Mouse (Mus musculus): ENCODE measurements around the gene Gm20388. TPM values are rescaled to one million over a fixed set of nuclear protein-coding genes. Genes with fewer than 3 reads are reported as not detected.

Gm20388 gene
- polyA plus RNA-seq, 1 experiment from 2014 or later, result not detected

DNA sequence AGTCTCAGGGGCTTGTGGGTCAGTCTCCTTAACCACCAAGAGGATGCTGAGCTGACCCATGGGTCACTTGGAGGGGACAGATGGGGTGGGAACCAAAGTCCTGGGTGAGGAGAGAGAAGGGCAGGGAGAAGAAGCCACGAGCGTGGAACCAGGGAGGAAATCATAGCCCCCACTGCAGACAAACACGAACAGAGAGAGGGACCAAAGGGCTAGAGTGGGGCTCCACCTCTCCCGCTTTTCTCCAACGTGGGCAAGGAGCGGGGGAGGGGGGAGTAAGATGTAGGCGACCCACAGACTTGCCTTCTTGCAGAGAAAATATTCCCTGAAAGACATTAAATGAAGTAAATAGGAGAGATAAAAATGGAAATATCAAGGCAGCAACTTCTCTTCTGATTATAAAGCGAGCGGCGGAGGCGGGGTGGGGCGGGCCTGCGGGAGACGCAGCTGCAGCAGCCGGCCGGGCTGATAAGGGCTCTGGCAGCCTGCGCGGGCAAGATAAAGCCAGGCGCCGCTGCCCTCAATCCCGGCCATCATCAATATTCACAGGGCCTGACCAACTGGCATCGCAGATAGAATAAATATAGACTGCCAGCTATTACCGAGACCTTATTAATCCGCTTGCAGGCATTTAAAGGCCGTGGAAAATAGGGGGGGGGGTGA is 2809.6 kb downstream of the Gm20388 start:
- WGBS, result 9% methylated on average over 25 of the region's 25 CpGs
- Histone ChIP-seq H3K27ac (replicated peaks) (peak overlapping the region; percentile 84), H3K9ac (replicated peaks) (0 out of 2 replicates have a peak overlapping the region, but pooled peaks have one; percentile 17), H3K4me3 (peak overlapping the region; percentile 9; the same call in 1 of the 2 replicates), H3K36me3 (no peaks in the 10 kb centered on the region), H3K9me3 (no peaks in the 10 kb centered on the region), H3K4me2 (replicated peaks) (peak overlapping the region; percentile 37), H3K4me1 (peaks cover 23% of the 10 kb centered on the region), H3K27me3 (no peaks in the 10 kb centered on the region)
- peak; percentile 74 for ATAC-seq (replicated peaks)

DNA sequence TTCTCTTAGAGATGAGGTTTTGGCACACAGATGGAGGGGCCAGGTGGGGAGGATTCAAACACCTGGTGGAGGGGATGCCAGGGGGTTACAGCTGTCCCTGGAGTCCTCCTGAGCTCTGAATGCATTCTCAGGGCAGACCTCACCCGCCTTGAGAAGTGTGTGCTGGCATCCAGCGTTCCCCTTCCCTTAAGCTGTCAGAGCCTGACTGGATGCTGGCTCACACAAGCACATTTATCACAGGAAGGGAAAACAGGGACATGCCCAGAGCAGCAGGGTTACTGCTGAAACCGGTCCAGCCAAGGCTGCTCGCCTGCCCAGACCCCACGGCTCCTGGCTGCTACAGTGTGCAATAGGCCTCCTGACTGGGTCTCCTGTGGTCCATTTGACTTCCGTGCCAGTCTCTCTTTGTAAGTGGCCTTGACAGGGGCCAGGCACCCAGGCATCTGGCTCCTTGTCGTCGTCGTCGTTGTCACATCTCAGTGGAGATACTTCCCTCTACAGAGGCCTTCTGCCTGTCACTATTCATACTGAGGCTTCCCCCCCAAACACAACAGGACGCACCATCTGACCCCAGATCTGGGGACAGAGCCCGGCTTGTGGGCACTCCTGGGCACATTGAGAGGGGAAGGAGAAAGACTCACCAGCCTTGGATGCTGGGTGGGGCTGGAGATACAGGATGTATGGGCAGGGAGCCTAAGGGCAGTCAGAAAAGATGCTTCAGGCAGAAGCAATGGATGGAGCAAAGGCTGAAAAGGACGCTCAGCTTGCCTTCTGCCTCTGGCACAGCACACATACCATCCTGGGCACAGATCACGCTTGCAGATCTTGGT is 2810.4 kb downstream of the Gm20388 start:
- H3K36me3 ChIP-seq, result no peaks in the 10 kb centered on the region
- 59% methylated on average over 14 of the region's 14 CpGs for WGBS
- H3K4me2 ChIP-seq (replicated peaks), result peak overlapping the region; percentile 37
- H3K9me3 ChIP-seq, result no peaks in the 10 kb centered on the region
- H3K9ac ChIP-seq (replicated peaks), result 0 out of 2 replicates have a peak overlapping the region, but pooled peaks have one; percentile 17
- H3K4me3 ChIP-seq, result no peak overlapping the region
- H3K27ac ChIP-seq (replicated peaks), result peak overlapping the region; percentile 84
- ATAC-seq (replicated peaks), result peak; percentile 39; the same call in 1 of the 2 replicates
- peaks cover 23% of the 10 kb centered on the region for H3K4me1 ChIP-seq
- H3K27me3 ChIP-seq, result no peaks in the 10 kb centered on the region

DNA sequence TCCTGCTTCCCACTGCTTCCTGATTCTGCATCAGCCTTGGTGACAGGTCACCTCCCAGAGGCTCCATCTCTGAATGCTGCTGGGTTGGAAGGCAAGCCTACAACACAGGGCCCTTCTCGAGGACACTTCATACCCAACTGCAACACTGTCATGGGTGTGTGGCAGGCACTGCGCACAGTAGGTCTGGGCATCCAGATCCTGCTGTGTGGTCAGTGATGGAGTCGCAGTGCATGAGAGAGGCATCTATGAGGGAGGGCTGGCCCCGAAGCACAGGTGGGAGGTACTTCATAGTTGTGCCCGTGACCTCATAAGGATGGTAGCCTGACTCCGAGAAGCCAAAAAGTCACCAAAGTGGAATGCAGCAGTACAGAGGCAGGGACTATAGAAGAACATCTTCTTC is 2814.5 kb downstream of the Gm20388 start:
- ATAC-seq (replicated peaks), result no peak
- Histone ChIP-seq H3K4me3 (no peak overlapping the region), H3K9me3 (no peaks in the 10 kb centered on the region), H3K27ac (replicated peaks) (no peak overlapping the region), H3K9ac (replicated peaks) (no peak overlapping the region), H3K4me1 (peaks cover 16% of the 10 kb centered on the region), H3K4me2 (replicated peaks) (no peak overlapping the region), H3K36me3 (no peaks in the 10 kb centered on the region), H3K27me3 (no peaks in the 10 kb centered on the region)
- WGBS, result 93% methylated on average over 6 of the region's 6 CpGs

DNA sequence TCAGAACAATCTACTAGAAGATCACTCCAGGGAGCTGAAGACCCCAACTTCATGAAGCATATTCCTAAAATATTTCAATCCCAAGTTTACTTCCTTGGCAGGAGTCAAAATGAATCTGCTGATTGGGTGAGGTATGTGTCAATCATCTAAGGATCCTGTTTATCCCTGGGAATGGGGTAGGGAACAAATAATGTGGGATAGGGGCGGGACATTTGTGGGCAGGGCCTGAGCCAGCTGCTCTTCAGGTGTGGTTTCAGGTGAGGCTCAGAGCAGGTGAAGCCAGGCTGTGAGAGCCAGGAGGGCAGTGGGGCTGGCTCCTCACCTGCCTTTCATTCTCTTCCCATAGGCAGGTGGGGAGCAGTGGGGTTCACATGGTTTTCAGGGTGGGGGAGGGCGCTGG is 2816.1 kb downstream of the Gm20388 start:
- H3K4me3 ChIP-seq, result no peak overlapping the region
- no peaks in the 10 kb centered on the region for H3K9me3 ChIP-seq
- H3K4me1 ChIP-seq, result no peaks in the 10 kb centered on the region
- no peaks in the 10 kb centered on the region for H3K36me3 ChIP-seq
- 53% methylated on average over 2 of the region's 2 CpGs for WGBS
- ATAC-seq (replicated peaks), result no peak
- no peak overlapping the region for H3K27ac ChIP-seq (replicated peaks)
- H3K4me2 ChIP-seq (replicated peaks), result no peak overlapping the region
- no peak overlapping the region for H3K9ac ChIP-seq (replicated peaks)
- no peaks in the 10 kb centered on the region for H3K27me3 ChIP-seq

DNA sequence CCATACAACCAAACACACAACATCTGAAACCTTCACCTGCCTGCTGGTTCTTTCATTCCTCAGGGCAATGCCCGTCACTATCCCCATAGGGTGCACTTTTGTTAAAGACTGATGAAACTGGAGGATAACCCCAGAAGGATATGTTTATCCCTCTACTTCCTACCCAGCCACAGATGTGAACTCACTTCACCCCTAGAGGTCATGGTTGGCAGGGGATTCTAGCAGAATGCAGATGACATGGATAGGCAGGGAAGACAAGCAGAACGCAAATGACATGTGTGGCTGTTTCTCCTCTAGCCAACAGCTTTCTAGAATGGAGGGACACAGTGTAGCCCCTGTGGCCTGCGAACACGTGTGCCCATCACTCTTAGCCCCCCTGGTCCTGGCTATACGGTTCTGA is 2816.8 kb downstream of the Gm20388 start:
- Histone ChIP-seq H3K9me3 (no peaks in the 10 kb centered on the region), H3K36me3 (no peaks in the 10 kb centered on the region), H3K4me1 (no peaks in the 10 kb centered on the region), H3K9ac (replicated peaks) (no peak overlapping the region), H3K27me3 (no peaks in the 10 kb centered on the region), H3K4me3 (no peak overlapping the region), H3K4me2 (replicated peaks) (no peak overlapping the region), H3K27ac (replicated peaks) (no peak overlapping the region)
- ATAC-seq (replicated peaks), result no peak
- 69% methylated on average over 5 of the region's 5 CpGs for WGBS

DNA sequence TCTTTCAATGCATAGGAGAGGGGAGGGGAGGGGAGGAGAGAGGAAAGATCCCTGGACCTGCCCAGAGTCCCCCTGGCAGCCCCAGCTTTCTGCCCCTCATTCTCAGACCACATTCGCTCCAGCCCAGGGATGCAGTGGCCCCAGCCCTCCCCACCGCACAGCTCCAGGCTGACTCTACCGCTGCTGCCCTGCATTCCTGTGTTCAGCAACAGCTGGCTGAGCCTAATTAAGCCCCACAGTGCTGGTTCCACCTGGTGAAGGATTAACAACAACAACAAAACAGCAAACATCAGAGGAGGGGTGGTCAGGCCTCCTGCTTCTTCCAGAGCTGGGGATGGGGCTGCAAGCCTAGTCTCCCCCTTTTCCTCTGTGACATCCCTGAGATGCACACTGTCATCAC is 2818.0 kb downstream of the Gm20388 start:
- H3K9me3 ChIP-seq, result no peaks in the 10 kb centered on the region
- no peak overlapping the region for H3K4me2 ChIP-seq (replicated peaks)
- H3K27me3 ChIP-seq, result no peaks in the 10 kb centered on the region
- H3K4me3 ChIP-seq, result no peak overlapping the region
- 0 out of 2 replicates have a peak, but pooled peaks cover under 1% of the 10 kb centered on the region for H3K4me1 ChIP-seq
- no peak overlapping the region for H3K27ac ChIP-seq (replicated peaks)
- H3K9ac ChIP-seq (replicated peaks), result no peak overlapping the region
- WGBS, result 4% methylated on average over 3 of the region's 3 CpGs
- no peak for ATAC-seq (replicated peaks)
- no peaks in the 10 kb centered on the region for H3K36me3 ChIP-seq

DNA sequence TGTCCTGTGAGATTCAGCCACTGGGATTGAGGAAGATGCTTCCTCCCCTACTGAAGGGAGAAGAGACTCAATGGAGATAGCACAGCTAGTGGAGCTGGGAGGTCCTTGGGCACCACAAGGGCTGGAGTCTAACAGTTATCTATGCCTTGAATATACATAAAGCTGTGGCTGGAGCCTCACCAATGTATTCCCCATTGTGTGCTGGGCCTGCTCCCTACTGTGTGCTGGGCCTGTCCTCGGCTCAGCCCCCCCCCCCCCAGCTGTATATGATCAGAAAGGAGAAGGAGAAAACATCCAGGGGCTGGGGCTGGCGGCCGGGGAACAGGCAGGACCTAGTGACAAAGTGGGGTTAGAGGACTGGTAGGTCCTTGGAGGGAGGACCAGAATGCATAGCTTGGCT is 2824.5 kb downstream of the Gm20388 start:
- no peak overlapping the region for H3K4me3 ChIP-seq
- WGBS, result 47% methylated on average over 3 of the region's 3 CpGs
- H3K4me2 ChIP-seq (replicated peaks), result no peak overlapping the region
- peaks cover 64% of the 10 kb centered on the region for H3K4me1 ChIP-seq
- no peaks in the 10 kb centered on the region for H3K9me3 ChIP-seq
- peak overlapping the region; percentile 93 for H3K27ac ChIP-seq (replicated peaks)
- H3K9ac ChIP-seq (replicated peaks), result no peak overlapping the region
- no peaks in the 10 kb centered on the region for H3K36me3 ChIP-seq
- no peak for ATAC-seq (replicated peaks)
- no peaks in the 10 kb centered on the region for H3K27me3 ChIP-seq

DNA sequence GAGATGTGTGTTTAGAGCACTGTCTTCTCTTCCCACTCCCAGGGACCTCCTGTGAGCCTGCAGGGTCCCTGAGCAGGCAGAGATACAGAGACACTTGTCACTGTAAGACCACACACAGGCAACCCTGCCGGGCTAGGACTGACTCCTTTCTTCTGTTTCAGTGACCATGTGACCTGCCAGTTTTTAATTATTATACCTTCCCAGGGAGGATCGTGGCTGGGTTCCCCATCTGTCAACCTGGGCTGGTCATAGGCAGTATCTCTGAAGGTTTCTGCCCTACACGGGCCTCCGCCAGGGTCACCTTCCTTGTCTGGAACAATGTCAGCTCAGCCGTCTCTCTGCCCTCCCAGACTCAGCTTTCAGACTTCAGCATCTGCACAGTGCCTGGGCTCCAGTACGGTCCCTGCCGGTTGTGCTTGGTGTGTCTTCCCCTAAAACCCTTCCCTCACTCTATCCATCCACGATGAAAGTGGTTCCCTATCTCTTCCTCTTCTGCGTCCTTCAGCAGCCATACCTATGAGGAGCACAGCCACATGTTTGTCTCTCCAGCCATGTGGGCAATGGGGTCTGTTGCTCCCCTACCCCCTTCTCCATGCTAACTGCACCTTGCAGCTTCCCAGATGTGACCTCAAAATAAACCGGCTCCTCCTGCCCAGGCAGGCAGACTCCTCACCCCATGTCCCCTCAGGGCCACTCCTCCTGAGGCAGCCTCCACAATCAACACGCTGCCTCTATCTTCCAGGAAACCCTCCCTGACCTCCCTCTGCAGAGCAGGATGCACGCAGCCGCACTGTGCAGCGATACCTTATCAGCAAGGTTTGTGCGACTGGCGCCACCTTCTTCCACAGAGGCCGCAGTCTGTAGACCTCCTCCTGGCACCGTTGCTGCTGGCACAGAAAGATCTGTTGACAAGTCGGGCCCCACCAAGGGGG is 2825.2 kb downstream of the Gm20388 start:
- no peaks in the 10 kb centered on the region for H3K36me3 ChIP-seq
- peaks cover 67% of the 10 kb centered on the region for H3K4me1 ChIP-seq
- H3K27ac ChIP-seq (replicated peaks), result peak overlapping the region; percentile 93
- H3K9ac ChIP-seq (replicated peaks), result 0 out of 2 replicates have a peak overlapping the region, but pooled peaks have one; percentile 6
- ATAC-seq (replicated peaks), result no peak
- H3K9me3 ChIP-seq, result no peaks in the 10 kb centered on the region
- no peaks in the 10 kb centered on the region for H3K27me3 ChIP-seq
- WGBS, result 51% methylated on average over 19 of the region's 19 CpGs
- no peak overlapping the region for H3K4me3 ChIP-seq
- no peak overlapping the region for H3K4me2 ChIP-seq (replicated peaks)

DNA sequence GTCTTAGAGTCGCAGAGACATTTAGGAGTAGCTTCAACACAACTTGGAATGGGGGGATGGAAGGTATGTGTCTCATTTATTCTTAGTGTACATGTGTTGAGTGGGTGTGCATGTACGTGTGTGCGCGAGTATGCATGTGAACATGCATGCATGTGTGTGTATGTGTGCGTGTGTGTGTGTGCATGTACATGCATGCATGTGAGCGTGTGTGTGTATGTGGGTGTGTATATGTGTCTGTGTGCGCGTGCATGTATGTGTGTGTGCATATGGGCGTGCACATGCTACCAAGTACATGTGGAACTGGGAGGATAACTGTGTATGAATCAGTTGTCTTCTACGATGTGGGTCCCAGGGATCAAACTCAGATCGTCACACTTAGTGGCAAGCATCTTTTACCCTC is 2826.0 kb downstream of the Gm20388 start:
- WGBS, result 89% methylated on average over 11 of the region's 11 CpGs
- H3K27me3 ChIP-seq, result no peaks in the 10 kb centered on the region
- no peak overlapping the region for H3K4me2 ChIP-seq (replicated peaks)
- H3K4me1 ChIP-seq, result peaks cover 72% of the 10 kb centered on the region
- 0 out of 2 replicates have a peak overlapping the region, but pooled peaks have one; percentile 6 for H3K9ac ChIP-seq (replicated peaks)
- no peaks in the 10 kb centered on the region for H3K36me3 ChIP-seq
- H3K27ac ChIP-seq (replicated peaks), result peak overlapping the region; percentile 93
- no peak for ATAC-seq (replicated peaks)
- H3K4me3 ChIP-seq, result no peak overlapping the region
- H3K9me3 ChIP-seq, result no peaks in the 10 kb centered on the region

DNA sequence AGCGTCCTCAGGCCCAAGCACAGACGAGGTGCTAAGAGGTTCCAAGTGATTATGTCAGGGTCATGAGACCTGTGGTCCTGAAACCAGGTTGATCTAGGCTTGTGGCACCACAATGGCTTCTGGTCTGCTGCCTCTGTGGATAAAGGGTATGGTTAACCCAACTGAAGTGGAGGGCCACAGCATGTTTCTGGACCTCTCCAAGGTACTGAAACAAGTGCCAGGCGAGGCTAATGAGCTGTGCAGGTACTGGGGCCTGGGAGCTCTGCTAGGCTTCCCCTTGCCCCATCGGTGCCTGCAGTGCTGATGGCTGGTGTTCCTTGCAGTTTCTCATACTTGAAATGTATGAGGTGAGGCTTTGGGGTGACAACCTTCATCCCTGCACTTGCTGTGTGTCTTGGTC is 2826.4 kb downstream of the Gm20388 start:
- no peak overlapping the region for H3K4me2 ChIP-seq (replicated peaks)
- H3K27ac ChIP-seq (replicated peaks), result peak overlapping the region; percentile 93
- H3K4me3 ChIP-seq, result no peak overlapping the region
- ATAC-seq (replicated peaks), result no peak
- H3K27me3 ChIP-seq, result no peaks in the 10 kb centered on the region
- no peak overlapping the region for H3K9ac ChIP-seq (replicated peaks)
- 51% methylated on average over 4 of the region's 4 CpGs for WGBS
- no peaks in the 10 kb centered on the region for H3K36me3 ChIP-seq
- H3K4me1 ChIP-seq, result peaks cover 77% of the 10 kb centered on the region
- H3K9me3 ChIP-seq, result no peaks in the 10 kb centered on the region

DNA sequence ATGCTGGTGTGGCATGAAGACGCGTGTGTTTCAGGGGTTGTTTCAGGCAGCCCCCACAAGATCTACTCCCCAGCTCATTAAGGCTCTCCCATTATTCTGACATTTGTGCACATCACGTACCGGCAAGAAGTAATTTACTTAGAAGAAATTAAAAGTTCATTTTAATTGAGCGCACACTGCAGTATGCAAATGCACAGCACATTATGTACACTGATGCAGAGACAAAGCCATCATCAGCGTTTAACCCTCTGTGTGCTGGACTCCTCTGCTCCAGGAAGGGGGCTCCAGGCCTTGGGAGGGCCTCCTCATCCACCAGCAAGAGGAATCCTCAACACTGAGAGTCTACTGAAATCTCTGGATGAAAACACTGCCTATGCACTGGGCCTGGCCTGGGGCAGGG is 2827.2 kb downstream of the Gm20388 start:
- peaks cover 85% of the 10 kb centered on the region for H3K4me1 ChIP-seq
- H3K9me3 ChIP-seq, result no peaks in the 10 kb centered on the region
- 0 out of 2 replicates have a peak, but pooled peaks have one; percentile 12 for ATAC-seq (replicated peaks)
- 25% methylated on average over 6 of the region's 6 CpGs for WGBS
- peak overlapping the region; percentile 93 for H3K27ac ChIP-seq (replicated peaks)
- H3K27me3 ChIP-seq, result no peaks in the 10 kb centered on the region
- H3K4me2 ChIP-seq (replicated peaks), result no peak overlapping the region
- no peak overlapping the region for H3K4me3 ChIP-seq
- H3K36me3 ChIP-seq, result no peaks in the 10 kb centered on the region
- no peak overlapping the region; the same call in 1 of the 2 replicates for H3K9ac ChIP-seq (replicated peaks)

Data from forebrain, embryonic 15.5 days (tissue).